8 mouse cellular contexts compared by ENCODE assay signal in genomic region chr4:149841856-149842255, GRCm38 (mm10).
DNase-seq lines count a peak whose midpoint lies in the region; ATAC-seq and TF ChIP-seq lines count a peak whose summit lies in the region.

No protein-coding gene starts in this region.

- H3K9me3 ChIP-seq in forebrain, embryonic 10.5 days: no peaks in the 10 kb centered on the region
- H3K9me3 ChIP-seq in forebrain, embryonic 12.5 days: no peaks in the 10 kb centered on the region
- no peaks in the 10 kb centered on the region for H3K9me3 ChIP-seq in liver, embryonic 11.5 days (ENCODE audit: control insufficient read depth, low read length)
- H3K9me3 ChIP-seq in lung, postnatal 0 days (ENCODE audit: low read length): no peaks in the 10 kb centered on the region

- H3K27me3 ChIP-seq in forebrain, embryonic 10.5 days (ENCODE audit: poor library complexity, severe bottlenecking): 0 out of 2 replicates have a peak, but pooled peaks cover 3% of the 10 kb centered on the region
- peaks cover 3% of the 10 kb centered on the region for H3K27me3 ChIP-seq in forebrain, embryonic 12.5 days
- H3K27me3 ChIP-seq in liver, adult 2 months (ENCODE audit: control insufficient read depth, insufficient read depth, low read length): no peaks in the 10 kb centered on the region
- H3K27me3 ChIP-seq in liver, embryonic 11.5 days (replicated peaks; ENCODE audit: control insufficient read depth, insufficient read depth, low read length): peaks cover 2% of the 10 kb centered on the region
- H3K27me3 ChIP-seq in lung, postnatal 0 days (replicated peaks; ENCODE audit: insufficient read depth, low read length): no peaks in the 10 kb centered on the region

- no peak for TF ChIP-seq EP300 in lung, postnatal 0 days (IDR thresholded peaks at IDR 0.05)

- H3K4me1 ChIP-seq in forebrain, embryonic 10.5 days: peaks cover 26% of the 10 kb centered on the region
- H3K4me1 ChIP-seq in forebrain, embryonic 12.5 days: no peaks in the 10 kb centered on the region
- no peaks in the 10 kb centered on the region for H3K4me1 ChIP-seq in liver, adult 2 months (ENCODE audit: control insufficient read depth, insufficient read depth, low read length)
- H3K4me1 ChIP-seq in liver, embryonic 11.5 days (replicated peaks; ENCODE audit: control insufficient read depth, insufficient read depth, low read length): no peaks in the 10 kb centered on the region; the same call in 1 of the 2 replicates
- H3K4me1 ChIP-seq in lung, postnatal 0 days (ENCODE audit: insufficient read depth, low read depth, low read length): no peaks in the 10 kb centered on the region

- ATAC-seq in forebrain, embryonic 12.5 days (ENCODE audit: low FRiP score): no peak
- ATAC-seq in liver, embryonic 11.5 days (replicated peaks; ENCODE audit: low FRiP score): no peak
- ATAC-seq in lung, postnatal 0 days: 0 out of 2 replicates have a peak, but pooled peaks have one; percentile 13

- peak; percentile 35 for DNase-seq in forebrain, embryonic 10.5 days (ENCODE audit: extremely low spot score, low spot score)
- DNase-seq in liver, adult 2 months (ENCODE audit: extremely low read depth, low read depth, low spot score): peak; percentile 52
- DNase-seq in liver, embryonic 11.5 days (ENCODE audit: low spot score): no peak
- peak; percentile 34 for DNase-seq in brain, adult 2 months (ENCODE audit: low read depth, low spot score)
- peak; percentile 69 for DNase-seq in lung, postnatal 0 days (ENCODE audit: low spot score)
- peak; percentile 85 for DNase-seq in thymus, postnatal 4 days
- DNase-seq in left cerebral cortex, postnatal 36 days (ENCODE audit: low spot score in 2 of 2): no peak

- no peak overlapping the region for H3K4me3 ChIP-seq in forebrain, embryonic 10.5 days
- no peak overlapping the region for H3K4me3 ChIP-seq in forebrain, embryonic 12.5 days (replicated peaks)
- no peak overlapping the region for H3K4me3 ChIP-seq in liver, adult 2 months (ENCODE audit: insufficient read depth, low read depth, low read length)
- no peak overlapping the region for H3K4me3 ChIP-seq in liver, embryonic 11.5 days (ENCODE audit: low read depth, low read length)
- H3K4me3 ChIP-seq in lung, postnatal 0 days (ENCODE audit: low read depth, low read length): no peak overlapping the region

- intact Hi-C loops in left cerebral cortex, postnatal 36 days (cut with DNase I): loop anchor here (2.0 kb wide), 1 partner anchor 113 kb away; the partner anchor contains the start of gene Spsb1

- peak; percentile 83 for TF ChIP-seq CTCF in liver, adult 2 months (IDR thresholded peaks at IDR 0.05; ENCODE audit: low read depth, low read length)
- peak; percentile 85 for TF ChIP-seq CTCF in lung, postnatal 0 days (IDR thresholded peaks at IDR 0.05)

- no peak for TF ChIP-seq POLR2A in liver, adult 2 months (IDR thresholded peaks at IDR 0.05; ENCODE audit: extremely low read depth, insufficient read depth, low read length)

- H3K79me2 ChIP-seq in liver, adult 2 months (ENCODE audit: control insufficient read depth, insufficient read depth, low read length): no peaks in the 10 kb centered on the region

- H3K27ac ChIP-seq in forebrain, embryonic 10.5 days: no peak overlapping the region
- no peak overlapping the region for H3K27ac ChIP-seq in forebrain, embryonic 12.5 days
- no peak overlapping the region for H3K27ac ChIP-seq in liver, adult 2 months (replicated peaks; ENCODE audit: insufficient read depth, low read depth, low read length)
- no peak overlapping the region for H3K27ac ChIP-seq in liver, embryonic 11.5 days (ENCODE audit: low read depth, low read length)
- H3K27ac ChIP-seq in lung, postnatal 0 days (ENCODE audit: low read length): no peak overlapping the region

- no peak overlapping the region for H3K4me2 ChIP-seq in forebrain, embryonic 12.5 days
- H3K4me2 ChIP-seq in liver, embryonic 11.5 days: no peak overlapping the region
- no peak overlapping the region for H3K4me2 ChIP-seq in lung, postnatal 0 days (replicated peaks; ENCODE audit: low read depth, low read length)

- no peak overlapping the region for H3K9ac ChIP-seq in forebrain, embryonic 12.5 days
- H3K9ac ChIP-seq in liver, adult 2 months (ENCODE audit: low read depth, low read length): no peak overlapping the region
- no peak overlapping the region for H3K9ac ChIP-seq in liver, embryonic 11.5 days (ENCODE audit: low read depth, low read length)
- no peak overlapping the region for H3K9ac ChIP-seq in lung, postnatal 0 days (replicated peaks; ENCODE audit: low read depth)

- 63% methylated on average over 6 of the region's 6 CpGs for WGBS in forebrain, embryonic 10.5 days
- whole genome bisulfite sequencing in forebrain, embryonic 12.5 days: 67% methylated on average over 6 of the region's 6 CpGs
- 78% methylated on average over 6 of the region's 6 CpGs for WGBS in liver, adult 2 months
- 55% methylated on average over 6 of the region's 6 CpGs for WGBS in liver, embryonic 11.5 days
- WGBS in lung, postnatal 0 days: 70% methylated on average over 6 of the region's 6 CpGs

- no peaks in the 10 kb centered on the region for H3K36me3 ChIP-seq in forebrain, embryonic 10.5 days (replicated peaks)
- H3K36me3 ChIP-seq in forebrain, embryonic 12.5 days (replicated peaks): no peaks in the 10 kb centered on the region
- H3K36me3 ChIP-seq in liver, adult 2 months (ENCODE audit: control insufficient read depth, insufficient read depth, low read length): no peaks in the 10 kb centered on the region
- H3K36me3 ChIP-seq in liver, embryonic 11.5 days (ENCODE audit: control insufficient read depth, insufficient read depth, low read length): no peaks in the 10 kb centered on the region
- H3K36me3 ChIP-seq in lung, postnatal 0 days (ENCODE audit: insufficient read depth, low read length): no peaks in the 10 kb centered on the region

Comparison
In these comparisons a context has a peak if more than half of its experiments do, and no peak if none do; other contexts are left out.
1. DNase-seq: peak in forebrain, embryonic 10.5 days (single experiment), liver, adult 2 months (single experiment), brain, adult 2 months (single experiment), lung, postnatal 0 days (single experiment) and thymus, postnatal 4 days (single experiment); none in liver, embryonic 11.5 days (single experiment) and left cerebral cortex, postnatal 36 days (0 of 2).